Mouse (Mus musculus) kidney, postnatal 10 days (tissue): ENCODE data around the gene Syne3.

Experiments
- DNase-seq: peaks from one replicate; pipeline ENCODE4 v3.0.0; 2021; ENCODE audit warnings: mixed read lengths

The Syne3 gene

DNA sequence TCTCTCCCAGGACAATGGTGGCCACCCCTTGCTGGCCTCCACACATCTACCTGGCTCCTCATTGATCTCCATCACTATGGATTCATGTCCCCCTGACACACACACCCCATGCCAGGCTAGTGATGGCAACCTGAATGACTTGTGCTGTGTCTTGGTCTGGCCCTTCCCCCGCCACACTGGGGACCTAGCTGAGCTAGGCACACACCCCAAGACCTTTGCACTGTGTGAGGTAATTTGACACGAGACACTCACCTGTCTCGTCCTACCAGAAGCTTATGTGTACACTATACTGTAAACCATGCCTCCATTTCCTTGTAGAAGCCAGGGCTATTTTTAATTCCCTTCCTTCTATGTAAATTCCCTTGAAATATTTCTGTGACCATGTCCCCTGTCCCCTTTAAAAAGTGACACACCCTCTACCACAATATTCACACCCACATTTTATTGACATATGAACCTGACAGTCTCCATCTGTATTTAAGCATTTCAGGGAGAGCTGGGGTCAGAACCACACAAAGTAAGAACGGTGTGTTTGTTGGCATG lies 128.0 kb downstream of the Syne3 start:
- no peak for DNase-seq

GRCm38 (mm10) chr12:104880367-104880766 lies 129.2 kb downstream of the Syne3 start:
- no peak for DNase-seq
